Mouse (Mus musculus): ENCODE results near the gene Tuft1.
"Not testable (repeated sequence)": the region's sequence is repeated elsewhere in the genome, so short reads cannot be mapped to it uniquely, and the experiment has no call there.

The Tuft1 gene

GRCm38 (mm10) chr3:94660841-94661240 lies 2.2 kb upstream of the Tuft1 start:
- in situ Hi-C loops (cut with MboI; ENCODE audit: low sequenced_read_pairs), result not testable (repeated sequence)

GRCm38 (mm10) chr3:94659142-94659748 lies 573 bp upstream of the Tuft1 start:
- in situ Hi-C loops (cut with MboI; ENCODE audit: low sequenced_read_pairs), result not testable (repeated sequence)

DNA sequence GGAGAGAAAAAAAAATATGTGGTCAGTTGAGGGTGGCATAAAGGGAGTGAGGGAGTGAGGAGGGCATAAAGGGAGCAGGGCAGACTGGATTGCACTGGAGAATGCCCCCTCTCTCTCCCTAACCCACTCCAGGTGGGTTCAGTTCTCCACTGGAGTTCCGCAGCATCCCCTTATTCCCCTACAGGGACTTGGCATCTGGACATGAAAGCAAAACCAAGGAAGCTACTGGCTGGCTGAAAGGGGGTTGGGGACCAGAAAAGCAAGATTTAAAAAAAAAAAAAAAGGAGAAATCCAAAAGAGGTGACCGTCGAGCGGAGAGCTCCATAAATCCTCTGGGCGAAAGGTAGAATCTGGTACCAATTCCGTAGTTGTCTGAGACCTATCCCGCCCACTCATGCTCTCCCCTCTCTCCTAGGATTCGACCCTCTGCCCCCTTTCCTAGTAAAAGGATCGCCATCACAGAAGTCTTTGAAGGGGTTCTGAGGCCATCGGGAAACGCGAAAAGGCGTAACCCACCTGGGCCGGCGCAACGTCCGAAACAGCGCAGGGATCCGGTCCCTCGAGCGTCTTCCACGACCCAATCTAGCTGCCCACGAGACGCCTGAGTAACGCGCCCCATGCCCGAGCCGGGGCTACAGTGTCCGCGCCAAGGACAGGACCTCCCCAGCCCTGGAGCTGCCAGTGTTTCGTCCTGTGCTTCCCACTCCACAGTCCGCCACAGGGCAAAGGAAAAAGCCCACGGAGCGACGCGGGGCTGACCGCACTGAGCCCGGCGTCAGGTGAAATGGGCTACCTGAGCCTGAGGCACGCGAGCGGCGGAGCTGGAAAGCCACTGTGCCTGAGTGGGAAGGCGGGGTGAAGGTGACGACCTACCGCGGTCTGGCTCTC lies 576 bp downstream of the Tuft1 start:
- in situ Hi-C loops (cut with MboI; ENCODE audit: low sequenced_read_pairs), result not testable (repeated sequence)

GRCm38 (mm10) chr3:94653967-94654366 lies 4.7 kb downstream of the Tuft1 start:
- in situ Hi-C loops (cut with MboI; ENCODE audit: low sequenced_read_pairs), result not testable (repeated sequence)

DNA sequence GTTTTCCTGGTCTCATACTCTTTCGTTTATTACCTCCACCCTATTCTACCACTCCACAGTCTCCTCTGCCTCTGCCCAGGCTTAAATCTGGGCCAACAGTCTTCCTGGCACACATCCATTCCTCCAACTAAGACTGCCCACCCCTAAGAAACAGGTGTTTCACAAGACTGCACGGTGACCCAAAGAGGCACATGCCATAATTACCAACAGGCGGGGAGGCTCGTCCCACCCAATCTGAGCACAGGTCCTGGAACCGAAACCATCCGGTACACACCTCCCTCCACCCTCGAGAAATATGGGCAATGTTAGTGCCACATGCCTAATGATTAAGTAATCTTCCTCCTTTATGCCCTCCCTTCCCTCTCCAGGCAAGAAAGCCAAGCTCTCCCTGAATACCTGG lies 8.3 kb downstream of the Tuft1 start:
- in situ Hi-C loops (cut with MboI; ENCODE audit: low sequenced_read_pairs), result no loop called here

DNA sequence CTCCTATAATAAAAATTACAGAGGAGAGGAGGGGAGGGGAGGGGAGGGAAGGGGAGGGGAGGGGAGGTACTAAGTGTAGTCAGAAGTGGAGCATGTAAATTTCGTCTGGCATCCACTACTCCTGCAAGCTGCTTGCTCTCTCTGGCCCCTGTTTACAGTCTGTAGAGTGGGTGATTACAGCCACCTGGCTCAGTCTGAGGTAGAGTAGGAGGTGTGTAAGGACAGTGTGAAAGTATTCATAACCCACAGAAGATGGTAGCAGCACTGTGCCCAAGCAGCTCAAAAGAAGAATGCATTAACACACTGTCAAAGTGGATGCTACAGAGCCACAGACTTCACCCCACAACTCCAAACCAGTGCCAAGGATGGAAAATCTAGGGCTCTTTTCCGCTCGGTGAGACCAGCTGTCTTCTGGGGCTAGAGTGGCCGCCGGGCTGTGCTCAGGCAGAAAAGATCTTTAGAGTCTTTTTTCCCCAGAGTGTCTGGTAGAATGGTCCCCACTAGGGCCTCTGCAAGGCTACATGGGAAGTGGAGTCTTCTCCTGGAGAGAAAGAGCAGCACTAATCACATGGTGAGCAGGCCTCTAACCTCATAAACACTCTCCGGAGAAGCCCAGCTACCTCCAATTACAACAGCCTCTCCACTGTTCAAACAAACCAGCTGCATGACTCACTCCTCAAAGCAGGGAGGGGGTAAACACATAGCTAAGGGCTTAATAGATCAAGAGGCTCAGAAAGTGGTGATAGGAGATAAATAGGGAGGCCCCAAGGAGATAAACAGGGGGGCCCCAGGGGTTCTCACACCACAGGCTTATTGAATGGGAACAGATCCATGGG lies 9.7 kb downstream of the Tuft1 start:
- in situ Hi-C loops (cut with MboI; ENCODE audit: low sequenced_read_pairs), result no loop called here

DNA sequence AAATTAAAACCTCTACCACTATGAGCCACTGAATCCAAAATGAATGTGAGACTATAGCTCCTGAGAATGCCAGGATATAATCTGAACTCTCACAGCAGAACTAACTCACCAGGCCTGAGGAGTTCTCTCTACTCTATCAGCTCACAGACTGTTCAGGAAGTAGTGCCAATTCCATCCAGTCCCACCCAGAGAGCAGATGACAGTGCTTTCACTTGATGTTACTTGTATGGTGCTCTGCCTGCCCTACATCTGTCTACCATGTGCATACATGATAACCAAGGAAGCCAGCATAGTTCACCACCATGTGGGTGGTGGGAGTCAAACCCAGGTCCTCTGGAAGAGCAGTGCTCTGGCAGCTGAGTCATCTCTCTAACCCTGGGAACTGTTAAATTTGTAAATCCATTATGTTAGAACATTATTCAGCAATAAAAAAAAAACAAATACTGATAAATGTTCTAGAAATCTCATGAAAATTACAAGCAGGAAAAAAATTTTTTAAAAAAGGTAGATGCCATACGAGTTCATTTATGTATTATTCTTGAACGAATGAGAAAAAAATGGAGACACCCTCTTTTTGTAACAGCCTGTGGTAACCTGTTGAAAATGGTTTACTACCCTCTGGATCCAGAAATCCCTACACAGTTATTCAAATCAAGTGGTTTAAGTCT lies 16.0 kb downstream of the Tuft1 start, which contains the start of gene Gm10972:
Gene Gm10972, plus strand, starts transcription at position 618 of the 668 bp plus-strand sequence.
- in situ Hi-C loops (cut with MboI; ENCODE audit: low sequenced_read_pairs), result not testable (repeated sequence)

GRCm38 (mm10) chr3:94629876-94630275 lies 28.8 kb downstream of the Tuft1 start:
- in situ Hi-C loops (cut with MboI; ENCODE audit: low sequenced_read_pairs), result no loop called here

GRCm38 (mm10) chr3:94628712-94629111 lies 30.0 kb downstream of the Tuft1 start:
- in situ Hi-C loops (cut with MboI; ENCODE audit: low sequenced_read_pairs), result no loop called here

- in situ Hi-C loops (cut with MboI; ENCODE audit: low sequenced_read_pairs), result no loop called here
Measured at GRCm38 (mm10) chr3:94624281-94624680, 34.4 kb downstream of the Tuft1 start.

- in situ Hi-C loops (cut with MboI; ENCODE audit: low sequenced_read_pairs), result no loop called here
Measured at GRCm38 (mm10) chr3:94622550-94622949, 36.1 kb downstream of the Tuft1 start.

- in situ Hi-C loops (cut with MboI; ENCODE audit: low sequenced_read_pairs), result no loop called here
Measured at GRCm38 (mm10) chr3:94621740-94622507, 36.7 kb downstream of the Tuft1 start.

DNA sequence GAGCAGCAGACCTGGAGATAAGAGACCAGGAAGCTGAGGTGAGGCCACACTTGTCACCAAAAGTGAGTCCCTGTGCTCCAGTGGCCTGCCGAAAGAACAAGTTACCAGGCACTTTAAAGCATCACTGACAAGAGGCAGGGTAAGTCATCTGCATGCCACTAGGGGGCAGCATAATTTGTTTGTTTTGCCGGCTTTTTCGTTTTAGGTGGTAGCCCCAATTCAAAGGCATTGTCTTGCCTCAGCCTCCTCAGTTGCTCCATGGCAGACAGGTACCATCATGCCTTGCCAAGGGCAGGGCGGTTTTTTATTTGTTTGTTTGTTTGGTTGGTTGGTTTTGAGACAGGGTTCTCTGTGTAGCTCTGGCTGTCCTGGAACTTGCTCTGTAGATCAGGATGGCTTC lies 42.0 kb downstream of the Tuft1 start:
- in situ Hi-C loops (cut with MboI; ENCODE audit: low sequenced_read_pairs), result no loop called here

DNA sequence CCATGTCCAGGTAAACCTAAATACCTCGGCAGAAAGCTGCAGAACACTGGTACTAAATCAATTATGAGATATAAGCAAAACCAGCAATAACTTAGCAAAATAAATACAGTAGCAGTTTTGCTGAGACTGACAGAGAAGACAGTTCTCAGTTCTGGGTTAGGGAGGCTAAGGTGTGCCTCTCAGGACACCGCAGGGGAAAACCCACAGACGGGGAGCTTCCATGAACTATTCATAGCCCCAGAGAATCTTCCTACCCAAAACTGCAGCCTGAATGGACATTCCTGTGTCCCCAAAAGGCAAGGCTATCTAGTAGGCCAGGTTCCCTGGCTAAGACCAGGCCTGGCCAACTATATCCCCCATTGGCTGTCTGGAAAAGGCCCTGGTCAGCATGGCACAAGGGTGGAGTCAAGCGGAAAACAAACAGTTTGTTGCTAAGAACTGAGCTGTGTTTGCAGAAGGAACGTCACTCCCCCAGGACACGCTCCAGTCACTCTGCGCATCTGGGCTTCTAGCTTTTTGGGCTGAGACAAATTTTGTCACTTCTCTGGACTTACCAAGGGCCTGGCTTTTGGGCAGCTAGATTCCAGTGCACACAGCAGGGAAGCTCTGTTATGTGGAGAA lies 45.3 kb downstream of the Tuft1 start:
- in situ Hi-C loops (cut with MboI; ENCODE audit: low sequenced_read_pairs), result no loop called here

DNA sequence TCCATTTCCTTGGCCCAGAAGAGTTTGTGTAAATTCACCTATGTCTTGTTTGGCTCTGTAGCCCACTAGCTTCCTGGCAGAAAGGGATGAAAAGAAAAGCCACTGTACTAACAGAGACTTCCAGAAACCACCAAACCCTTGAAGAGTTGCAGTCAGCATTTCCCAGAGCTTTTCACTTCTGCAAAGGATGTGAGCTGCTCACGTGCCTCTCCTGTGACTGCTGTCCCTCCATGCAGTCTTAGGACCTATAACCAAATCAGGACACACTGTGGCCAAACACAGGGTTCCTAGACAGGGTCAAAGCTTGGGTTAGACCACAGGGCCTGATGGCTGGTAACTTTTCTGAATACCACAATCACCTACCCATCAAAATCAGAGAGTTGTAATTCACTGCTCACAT lies 46.4 kb downstream of the Tuft1 start:
- in situ Hi-C loops (cut with MboI; ENCODE audit: low sequenced_read_pairs), result no loop called here

DNA sequence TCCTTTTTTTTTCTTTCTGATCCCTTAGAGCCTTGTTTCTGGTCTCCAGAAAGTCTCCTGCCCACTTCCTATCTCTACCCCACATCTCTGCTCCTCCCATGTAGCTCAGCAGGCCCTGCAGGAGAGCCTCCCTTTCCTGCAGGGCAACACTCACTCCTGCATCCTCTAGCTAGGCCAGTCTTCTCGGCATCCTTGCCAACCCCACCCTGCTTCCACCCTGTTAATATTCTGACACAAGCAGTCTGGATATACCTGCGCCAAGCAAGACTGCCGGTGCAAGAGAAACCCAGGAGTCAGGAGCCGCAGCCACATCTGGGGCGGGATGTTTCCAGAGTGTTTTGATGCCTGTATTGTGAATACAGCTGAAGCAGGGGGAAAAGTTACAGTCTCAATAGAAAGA lies 46.8 kb downstream of the Tuft1 start:
- in situ Hi-C loops (cut with MboI; ENCODE audit: low sequenced_read_pairs), result no loop called here

- in situ Hi-C loops (cut with MboI; ENCODE audit: low sequenced_read_pairs), result no loop called here
Measured at GRCm38 (mm10) chr3:94611343-94611742, 47.3 kb downstream of the Tuft1 start.

DNA sequence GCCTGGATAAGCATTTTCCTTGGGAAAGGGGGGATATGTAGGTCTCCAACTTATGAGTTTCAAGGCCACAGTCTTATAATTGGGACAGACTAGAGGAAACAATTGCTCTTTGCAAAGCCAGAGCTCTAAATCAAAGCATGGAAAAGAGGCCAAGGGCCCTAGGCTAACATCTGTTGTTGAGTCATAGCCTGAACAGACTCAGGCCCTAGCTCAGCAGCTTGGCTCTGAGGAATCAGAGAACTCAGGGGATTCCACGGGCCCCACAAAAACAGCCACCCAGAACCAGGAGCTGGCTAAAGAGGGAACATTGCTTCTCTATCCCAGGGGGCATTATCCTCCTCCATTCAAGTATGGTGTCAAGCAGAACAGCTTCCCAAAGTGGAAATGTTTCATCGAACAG lies 48.1 kb downstream of the Tuft1 start:
- in situ Hi-C loops (cut with MboI; ENCODE audit: low sequenced_read_pairs), result no loop called here

- in situ Hi-C loops (cut with MboI; ENCODE audit: low sequenced_read_pairs), result no loop called here
Measured at GRCm38 (mm10) chr3:94609621-94610020, 49.1 kb downstream of the Tuft1 start.

DNA sequence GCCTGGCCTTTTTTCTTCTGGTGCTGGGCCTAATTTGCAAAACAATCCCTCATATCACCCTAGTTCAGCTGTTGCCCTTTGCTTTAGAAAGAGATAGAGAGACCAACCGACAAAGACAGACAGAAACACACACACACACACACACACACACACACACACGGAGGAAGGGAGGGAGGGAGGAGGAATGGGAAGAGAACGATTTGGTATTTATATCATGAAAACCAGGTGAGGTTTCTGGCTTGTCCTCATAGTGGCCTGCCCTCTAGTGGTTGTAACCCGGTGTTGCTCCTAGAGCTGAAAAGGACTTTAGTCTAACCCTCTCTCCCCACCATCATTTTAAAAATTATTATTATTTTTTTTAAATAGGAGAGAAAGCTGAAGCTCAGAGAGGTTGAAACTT lies 56.7 kb downstream of the Tuft1 start:
- in situ Hi-C loops (cut with MboI; ENCODE audit: low sequenced_read_pairs), result no loop called here
